Mouse (Mus musculus) ZHBTc4 (cell line): ENCODE data around the gene Dync2h1.
"Not testable (repeated sequence)": the region's sequence is repeated elsewhere in the genome, so short reads cannot be mapped to it uniquely, and the experiment has no call there.

Experiments
- DNase-seq: peaks from one replicate; pipeline ENCODE4 v3.0.0-alpha.2; 2011; ENCODE audit warnings: low read depth, low spot score

Dync2h1 gene

GRCm38 (mm10) chr9:7015600-7015999, 168.6 kb downstream of the Dync2h1 start:
- no peak for DNase-seq

- DNase-seq, result no peak
Observed at GRCm38 (mm10) chr9:7014733-7015132, 169.5 kb downstream of the Dync2h1 start.

GRCm38 (mm10) chr9:7009785-7010184, 174.5 kb downstream of the Dync2h1 start:
- no peak for DNase-seq

GRCm38 (mm10) chr9:6994865-6995264, 189.4 kb downstream of the Dync2h1 start:
- no peak for DNase-seq

GRCm38 (mm10) chr9:6994275-6994674, 190.0 kb downstream of the Dync2h1 start:
- no peak for DNase-seq

GRCm38 (mm10) chr9:6988893-6989685, 195.2 kb downstream of the Dync2h1 start:
- peak; percentile 72 for DNase-seq

- DNase-seq, result no peak
Observed at GRCm38 (mm10) chr9:6986161-6986560, 198.1 kb downstream of the Dync2h1 start.

GRCm38 (mm10) chr9:6969171-6969570, 215.1 kb downstream of the Dync2h1 start:
- no peak for DNase-seq

GRCm38 (mm10) chr9:6965006-6965405, 219.2 kb downstream of the Dync2h1 start:
- DNase-seq, result no peak

- no peak for DNase-seq
Observed at GRCm38 (mm10) chr9:6958311-6958710, 225.9 kb downstream of the Dync2h1 start.

- DNase-seq, result peak; percentile 85
Observed at GRCm38 (mm10) chr9:6927399-6928035, 256.7 kb downstream of the Dync2h1 start.

GRCm38 (mm10) chr9:6913471-6913870, 270.8 kb downstream of the Dync2h1 start:
- no peak for DNase-seq

- not testable (repeated sequence) for DNase-seq
Observed at GRCm38 (mm10) chr9:6910537-6910936, 273.7 kb downstream of the Dync2h1 start.

GRCm38 (mm10) chr9:6901620-6902019, 282.6 kb downstream of the Dync2h1 start:
- no peak for DNase-seq

GRCm38 (mm10) chr9:6891331-6891730, 292.9 kb downstream of the Dync2h1 start:
- DNase-seq, result no peak

GRCm38 (mm10) chr9:6881187-6881984, 302.9 kb downstream of the Dync2h1 start:
- no peak for DNase-seq
